10 mouse cellular contexts compared by ENCODE assay signal in genomic region chr14:32465889-32466288, GRCm38 (mm10). TPM values are rescaled to one million over a fixed set of nuclear protein-coding genes. Genes with fewer than 3 reads are reported as not detected.
DNase-seq lines count a peak whose midpoint lies in the region; ATAC-seq and TF ChIP-seq lines count a peak whose summit lies in the region.
"Had no signal": no experiment of that assay in that cellular context is flagged by ENCODE, and none has a peak within 500 bp of the region (broad histone marks: within the 10 kb centered on the region; RNA-seq: fewer than 3 reads in every experiment).

Gene Chat, minus strand, starts transcription at chr14:32465989.

- no peaks in the 10 kb centered on the region for H3K36me3 ChIP-seq in heart, embryonic 10.5 days
- no peaks in the 10 kb centered on the region for H3K36me3 ChIP-seq in liver, embryonic 13.5 days

- no peak within 1 kb of the TSS for H3K27ac ChIP-seq in heart, embryonic 10.5 days
- no peak within 1 kb of the TSS for H3K27ac ChIP-seq in liver, embryonic 13.5 days
- no peak within 1 kb of the TSS for H3K27ac ChIP-seq in cerebellum, adult 2 months (ENCODE audit: insufficient read depth, low read length)

- intact Hi-C loops in heart, postnatal 10 days (cut with DNase I), result no loop called here

- no peak for TF ChIP-seq POLR2A in cerebellum, adult 2 months (IDR thresholded peaks at IDR 0.05; ENCODE audit: borderline replicate concordance, insufficient read depth, low read length)

- no peak for TF ChIP-seq CTCF in cerebellum, adult 2 months (IDR thresholded peaks at IDR 0.05; ENCODE audit: borderline replicate concordance, insufficient read depth, low read depth, low read length)

- H3K4me3 ChIP-seq in heart, embryonic 10.5 days, result peak within 1 kb of the TSS; percentile 50
- H3K4me3 ChIP-seq in liver, embryonic 13.5 days (replicated peaks), result 0 out of 2 replicates have a peak within 1 kb of the TSS, but pooled peaks have one; percentile 8
- H3K4me3 ChIP-seq in cerebellum, adult 2 months (replicated peaks; ENCODE audit: insufficient read depth, low read depth, low read length), result no peak within 1 kb of the TSS

- H3K4me1 ChIP-seq in heart, embryonic 10.5 days, result peaks cover 30% of the 10 kb centered on the region
- H3K4me1 ChIP-seq in liver, embryonic 13.5 days (replicated peaks), result no peaks in the 10 kb centered on the region
- H3K4me1 ChIP-seq in cerebellum, adult 2 months (ENCODE audit: control insufficient read depth, insufficient read depth, low read length), result peaks cover 5% of the 10 kb centered on the region; the same call in 1 of the 2 replicates

- no peak for DNase-seq in heart, embryonic 10.5 days (ENCODE audit: low spot score)
- DNase-seq in heart, postnatal 10 days, result no peak
- DNase-seq in retina, postnatal 1 day, result peak; percentile 41
- no peak for DNase-seq in retina, embryonic 14.5 days (ENCODE audit: low spot score)
- no peak for DNase-seq in liver, embryonic 13.5 days
- DNase-seq in cerebellum, adult 2 months, result no peak
- no peak for DNase-seq in c-Kit-positive CD71-positive TER-119-positive erythroid progenitor cells, embryonic 14.5 days (ENCODE audit: low spot score)
- no peak for DNase-seq in adrenal gland, adult 8-10 months
- DNase-seq: kidney, postnatal 10 days; right cerebral cortex, adult 18-20 months had no signal

- H3K4me2 ChIP-seq in liver, embryonic 13.5 days, result 0 out of 2 replicates have a peak within 1 kb of the TSS, but pooled peaks have one; percentile 29

- WGBS in heart, embryonic 10.5 days, result 15% methylated on average over 13 of the region's 13 CpGs
- 16% methylated on average over 13 of the region's 13 CpGs for WGBS in liver, embryonic 13.5 days (ENCODE audit: insufficient replicate concordance)
- 38% methylated on average over 13 of the region's 13 CpGs for WGBS in cerebellum, adult 2 months

- no peak for ATAC-seq in liver, embryonic 13.5 days (ENCODE audit: low read depth)

- H3K9me3 ChIP-seq in heart, embryonic 10.5 days, result no peaks in the 10 kb centered on the region
- no peaks in the 10 kb centered on the region for H3K9me3 ChIP-seq in liver, embryonic 13.5 days (replicated peaks)

- no peak within 1 kb of the TSS for H3K9ac ChIP-seq in liver, embryonic 13.5 days

- H3K27me3 ChIP-seq in heart, embryonic 10.5 days (ENCODE audit: insufficient read depth, poor library complexity, severe bottlenecking), result peaks cover 80% of the 10 kb centered on the region
- peaks cover 76% of the 10 kb centered on the region for H3K27me3 ChIP-seq in liver, embryonic 13.5 days
- peaks cover 6% of the 10 kb centered on the region; the same call in 1 of the 2 replicates for H3K27me3 ChIP-seq in cerebellum, adult 2 months (ENCODE audit: control insufficient read depth, insufficient read depth, low read length)

RNA-seq across cellular contexts. Expression of gene Chat, which starts in this region (rescaled TPM):
- polyA plus RNA-seq in heart, embryonic 10.5 days (2016; fragmentation: Nextera tagmentation; extraction: Ambion mirVana), result 0.06 and 0.10 TPM in 2 replicates
- total RNA-seq in heart, postnatal 10 days (2021), result not detected
- not detected in 2 replicates for polyA plus RNA-seq in liver, embryonic 13.5 days (2015; fragmentation: Nextera tagmentation; extraction: Ambion mirVana)
- polyA plus RNA-seq in cerebellum, adult 2 months (2012; rRNA removed), result 6.8 and 7.8 TPM in 2 replicates
- total RNA-seq in adrenal gland, adult 8-10 months (2022), result not detected
